Mouse (Mus musculus) liver, postnatal 0 days (tissue): ENCODE data around the gene Nop2.

Experiments
- CTCF ChIP-seq: sonication (generic); IDR thresholded peaks from 2 replicates; pipeline ENCODE4 v1.5.1; 2016; ENCODE audit warnings: antibody characterized with exemption, low read depth
- EP300 ChIP-seq: IDR thresholded peaks from 2 replicates; pipeline ENCODE4 v1.6.1; 2016; ENCODE audit warnings: antibody characterized with exemption, low read depth, mild to moderate bottlenecking

- no peak for TF ChIP-seq CTCF
- no peak for TF ChIP-seq EP300
Observed at GRCm38 (mm10) chr6:125145479-125145951, 13.8 kb downstream of the Nop2 start.
